Mouse (Mus musculus) liver, embryonic 15.5 days (tissue): ENCODE results near the gene Olfr855. TPM values are rescaled to one million over a fixed set of nuclear protein-coding genes. Genes with fewer than 3 reads are reported as not detected.

ENCODE experiments used
- ATAC-seq: fragments of 200-750 bp; cut with Nextera tagmentation; 2 replicates; pipeline ENCODE4 v1.8.0; 2017; ENCODE audit warnings: moderate number of reproducible peaks, mild to moderate bottlenecking, moderate library complexity; ENCODE audit not compliant: insufficient read depth
- H3K27ac ChIP-seq: fragments of 300-500 bp; sonication (generic); replicated peaks from 2 replicates; pipeline ENCODE4 v1.5.1; 2015; ENCODE audit warnings: mild to moderate bottlenecking, inconsistent platforms
- H3K27me3 ChIP-seq: fragments of 300-500 bp; sonication (generic); 2 replicates; pipeline ENCODE4 v1.6.1; 2015; ENCODE audit warnings: mild to moderate bottlenecking, inconsistent platforms
- H3K36me3 ChIP-seq: fragments of 300-500 bp; sonication (generic); replicated peaks from 2 replicates; pipeline ENCODE4 v1.6.1; 2015; ENCODE audit warnings: moderate library complexity, mild to moderate bottlenecking, inconsistent platforms
- H3K4me1 ChIP-seq: fragments of 300-500 bp; sonication (generic); replicated peaks from 2 replicates; pipeline ENCODE4 v1.6.1; 2015; ENCODE audit warnings: inconsistent platforms
- H3K4me2 ChIP-seq: fragments of 300-500 bp; sonication (generic); 2 replicates; pipeline ENCODE4 v1.6.1; 2015; ENCODE audit warnings: moderate library complexity, mild to moderate bottlenecking, inconsistent platforms
- H3K4me3 ChIP-seq: fragments of 300-500 bp; sonication (generic); replicated peaks from 2 replicates; pipeline ENCODE4 v1.5.1; 2015; ENCODE audit warnings: mild to moderate bottlenecking, inconsistent platforms
- H3K9ac ChIP-seq: fragments of 300-500 bp; sonication (generic); 2 replicates; pipeline ENCODE4 v1.6.1; 2015; ENCODE audit warnings: moderate library complexity, mild to moderate bottlenecking, inconsistent platforms
- H3K9me3 ChIP-seq: fragments of 300-500 bp; sonication (generic); replicated peaks from 2 replicates; pipeline ENCODE4 v1.6.1; 2016; ENCODE audit warnings: inconsistent platforms
- WGBS: fragments of 180-500 bp; shearing (Covaris S2); methylation state at CpG from one replicate; pipeline ENCODE4 v1.1.7; 2015; ENCODE audit warnings: mixed read lengths; ENCODE audit not compliant: insufficient replicate concordance; 5-methylcytosine and 5-hydroxymethylcytosine counted together
- polyA plus RNA-seq: library from polyadenylated mRNA; unstranded; fragments of >200 nt; fragmentation: Nextera tagmentation; extraction: Ambion mirVana; gene quantifications from 2 replicates; pipeline ENCODE4 v1.2.1, GENCODE M21; 2015

Olfr855 gene
- not detected in 2 replicates for polyA plus RNA-seq

- Histone ChIP-seq H3K27me3 (no peaks in the 10 kb centered on the region), H3K4me2 (no peak within 1 kb of the TSS), H3K4me1 (no peaks in the 10 kb centered on the region), H3K27ac (no peak within 1 kb of the TSS), H3K36me3 (no peaks in the 10 kb centered on the region), H3K4me3 (no peak within 1 kb of the TSS), H3K9ac (no peak within 1 kb of the TSS), H3K9me3 (no peaks in the 10 kb centered on the region)
- no peak for ATAC-seq
Measured at GRCm38 (mm10) chr9:19582317-19582716, at the start of gene Olfr855. Olfr855 (plus strand) TSS chr9:19582617.

- Histone ChIP-seq H3K27me3 (no peaks in the 10 kb centered on the region), H3K27ac (no peak within 1 kb of the TSS), H3K9ac (no peak within 1 kb of the TSS), H3K4me1 (no peaks in the 10 kb centered on the region), H3K36me3 (no peaks in the 10 kb centered on the region), H3K4me3 (no peak within 1 kb of the TSS), H3K4me2 (no peak within 1 kb of the TSS), H3K9me3 (no peaks in the 10 kb centered on the region)
- WGBS, result 56% methylated on average over 1 of the region's 1 CpGs
- no peak for ATAC-seq
Measured at GRCm38 (mm10) chr9:19540976-19541375, 41.4 kb upstream of the Olfr855 start, which contains the start of gene Olfr853. Olfr853 (minus strand) TSS chr9:19541076.

GRCm38 (mm10) chr9:19567282-19567681 lies 15.1 kb upstream of the Olfr855 start, which contains the start of gene Olfr854:
Olfr854 (minus strand) TSS chr9:19567382.
- ATAC-seq, result no peak
- Histone ChIP-seq H3K4me3 (no peak within 1 kb of the TSS), H3K9ac (no peak within 1 kb of the TSS), H3K27ac (no peak within 1 kb of the TSS), H3K9me3 (no peaks in the 10 kb centered on the region), H3K4me1 (no peaks in the 10 kb centered on the region), H3K27me3 (no peaks in the 10 kb centered on the region), H3K36me3 (no peaks in the 10 kb centered on the region), H3K4me2 (no peak within 1 kb of the TSS)
- 48% methylated on average over 1 of the region's 1 CpGs for WGBS

GRCm38 (mm10) chr9:19621297-19621696 lies 38.9 kb downstream of the Olfr855 start:
- Histone ChIP-seq H3K9ac (no peak overlapping the region), H3K27ac (no peak overlapping the region), H3K4me1 (no peaks in the 10 kb centered on the region), H3K4me2 (no peak overlapping the region), H3K4me3 (no peak overlapping the region), H3K27me3 (no peaks in the 10 kb centered on the region), H3K9me3 (no peaks in the 10 kb centered on the region), H3K36me3 (peaks cover 6% of the 10 kb centered on the region; the same call in 1 of the 2 replicates)
- 82% methylated on average over 3 of the region's 3 CpGs for WGBS
- ATAC-seq, result no peak

GRCm38 (mm10) chr9:19621843-19622822 lies 39.7 kb downstream of the Olfr855 start, which contains the start of gene Zfp317:
Zfp317 (plus strand) TSS chr9:19622102.
- H3K27ac ChIP-seq, result peak within 1 kb of the TSS; percentile 85
- H3K36me3 ChIP-seq, result peaks cover 8% of the 10 kb centered on the region; the same call in 1 of the 2 replicates
- peak within 1 kb of the TSS; percentile 67 for H3K4me3 ChIP-seq
- peak within 1 kb of the TSS; percentile 66 for H3K4me2 ChIP-seq
- WGBS, result 1% methylated on average over 35 of the region's 35 CpGs
- H3K9ac ChIP-seq, result peak within 1 kb of the TSS; percentile 57
- H3K9me3 ChIP-seq, result no peaks in the 10 kb centered on the region
- H3K27me3 ChIP-seq, result no peaks in the 10 kb centered on the region
- peak; percentile 94 for ATAC-seq
- no peaks in the 10 kb centered on the region for H3K4me1 ChIP-seq

- Histone ChIP-seq H3K9me3 (no peaks in the 10 kb centered on the region), H3K9ac (no peak overlapping the region), H3K4me1 (no peaks in the 10 kb centered on the region), H3K36me3 (peaks cover 14% of the 10 kb centered on the region), H3K27me3 (no peaks in the 10 kb centered on the region), H3K27ac (no peak overlapping the region), H3K4me2 (no peak overlapping the region), H3K4me3 (no peak overlapping the region)
- ATAC-seq, result no peak
Measured at GRCm38 (mm10) chr9:19629574-19629973, 47.2 kb downstream of the Olfr855 start.

Other genes with a start within 250 kb of the Olfr855 start
- gene Olfr845, start 246.2 kb upstream of the Olfr855 start, polyA plus RNA-seq, result not detected in 2 replicates
- not detected in 2 replicates for gene Olfr846, start 218.6 kb upstream of the Olfr855 start, polyA plus RNA-seq
- gene Olfr847, start 203.9 kb upstream of the Olfr855 start, polyA plus RNA-seq, result not detected in 2 replicates
- not detected in 2 replicates for gene Olfr849, start 142.4 kb upstream of the Olfr855 start, polyA plus RNA-seq
- gene Olfr850, start 104.4 kb upstream of the Olfr855 start, polyA plus RNA-seq, result not detected in 2 replicates
- gene Olfr851, start 89.3 kb upstream of the Olfr855 start, polyA plus RNA-seq, result not detected in 2 replicates
- gene Olfr853, start 41.5 kb upstream of the Olfr855 start, polyA plus RNA-seq, result not detected in 2 replicates
- not detected in 2 replicates for gene Olfr854, start 15.2 kb upstream of the Olfr855 start, polyA plus RNA-seq
- 7.0 TPM in 2 replicates for gene Zfp317, start 39.5 kb downstream of the Olfr855 start, polyA plus RNA-seq
- not detected in 2 replicates for gene Olfr857, start 126.8 kb downstream of the Olfr855 start, polyA plus RNA-seq
- not detected in 2 replicates for gene Olfr58, start 197.7 kb downstream of the Olfr855 start, polyA plus RNA-seq
- not detected in 2 replicates for gene Olfr859, start 222.3 kb downstream of the Olfr855 start, polyA plus RNA-seq